In the genomic region with DNA sequence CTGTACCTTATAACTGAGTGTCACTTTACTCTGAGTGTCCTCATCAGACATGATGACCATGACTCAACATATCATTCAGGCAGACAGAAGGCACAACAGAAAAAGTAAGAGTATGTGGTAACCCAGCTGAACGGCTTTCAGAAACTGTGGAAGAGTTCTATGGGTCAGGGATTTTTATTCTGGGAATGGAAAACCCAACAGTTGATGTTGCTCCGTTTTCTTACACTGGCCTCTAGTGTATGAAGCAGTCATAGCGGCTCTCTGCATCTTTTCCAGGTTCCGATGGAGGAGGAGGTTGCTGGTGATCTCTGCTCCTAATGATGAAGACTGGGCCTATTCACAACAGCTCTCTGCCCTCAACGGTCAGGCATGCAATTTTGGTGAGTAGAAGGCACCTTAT, we compare ENCODE assay signal across 9 mouse cellular contexts. TPM values are rescaled to one million over a fixed set of nuclear protein-coding genes. Genes with fewer than 3 reads are reported as not detected.
A peak's percentile ranks its signal among the peaks of the same experiment; 100 is the strongest.
DNase-seq lines count a peak whose midpoint lies in the region; TF ChIP-seq lines count a peak whose summit lies in the region.
"Had no signal": no experiment of that assay in that cellular context is flagged by ENCODE, and none has a peak within 500 bp of the region (broad histone marks: within the 10 kb centered on the region; RNA-seq: fewer than 3 reads in every experiment).

No protein-coding gene starts in this region.

- peak; percentile 64 for TF ChIP-seq CTCF in gastrocnemius, adult 2 months (IDR thresholded peaks at IDR 0.05)

- no peak for DNase-seq in gastrocnemius, adult 2 months
- DNase-seq in gastrocnemius, postnatal 25 days, result no peak
- peak; percentile 27 to 54 for DNase-seq in left cerebral cortex, postnatal 25 days (ENCODE audit: low spot score in 2 of 2)
- no peak for DNase-seq in left cerebral cortex, adult 8-10 months (ENCODE audit: low spot score in 2 of 2)
- peak; percentile 19 for DNase-seq in MN1 (ENCODE audit: low spot score)
- DNase-seq in cerebellum, postnatal 14 days, result peak; percentile 43
- DNase-seq in spleen, postnatal 36 days (ENCODE audit: low spot score in 2 of 2), result no peak
- DNase-seq: kidney, adult 18-20 months had no signal

- peak overlapping the region; percentile 58 for H3K27ac ChIP-seq in gastrocnemius, adult 2 months
- H3K27ac ChIP-seq: liver, embryonic 12.5 days had no signal

- no peak overlapping the region for H3K4me3 ChIP-seq in gastrocnemius, adult 2 months
- H3K4me3 ChIP-seq: liver, embryonic 12.5 days had no signal

- intact Hi-C loops in gastrocnemius, adult 2 months (cut with DNase I), result loop anchor here (10.0 kb wide), 1 partner anchor 358 kb away; a partner anchor contains a TSS
- intact Hi-C loops in left cerebral cortex, postnatal 25 days (cut with DNase I), result loop anchor here (10.0 kb wide), 1 partner anchor 358 kb away; a partner anchor contains a TSS

RNA-seq across cellular contexts. Expression of a gene that starts 29.4 kb away (rescaled TPM):
- 10 to 100 TPM; 18.7 to 21.8 TPM for total RNA-seq in gastrocnemius, adult 2 months (2021)
- 10 to 100 TPM; 25.1 to 75.4 TPM for total RNA-seq in gastrocnemius, postnatal 25 days (2021)
- total RNA-seq in left cerebral cortex, postnatal 25 days (2021), result 1 to 10 TPM; 6.4 to 6.6 TPM
- 1 to 10 TPM; 5.0 to 7.5 (median 6.3) TPM for total RNA-seq in left cerebral cortex, adult 8-10 months (2022)

RNA-seq across cellular contexts. Expression of a gene that starts 35.9 kb away (rescaled TPM):
- 1 to 10 TPM; 3.6 to 3.8 TPM for total RNA-seq in gastrocnemius, adult 2 months (2021)
- total RNA-seq in gastrocnemius, postnatal 25 days (2021), result 1 to 10 TPM; 4.8 to 5.9 TPM
- 10 to 100 TPM; 45.0 to 50.4 TPM for total RNA-seq in left cerebral cortex, postnatal 25 days (2021)
- total RNA-seq in left cerebral cortex, adult 8-10 months (2022), result 10 to 100 TPM; 47.0 to 60.6 (median 52.4) TPM

RNA-seq across cellular contexts. Expression of a gene that starts 36.0 kb away (rescaled TPM):
- total RNA-seq in gastrocnemius, adult 2 months (2021), result 10 to 100 TPM; 21.4 to 22.4 TPM
- total RNA-seq in gastrocnemius, postnatal 25 days (2021), result 10 to 100 TPM; 18.4 to 19.2 TPM
- total RNA-seq in left cerebral cortex, postnatal 25 days (2021), result 10 to 100 TPM; 42.8 to 46.1 TPM
- total RNA-seq in left cerebral cortex, adult 8-10 months (2022), result 10 to 100 TPM; 42.9 to 46.0 (median 45.4) TPM

Comparison
In these comparisons a context has a peak if more than half of its experiments do, and no peak if none do; other contexts are left out.
1. DNase-seq: peak in left cerebral cortex, postnatal 25 days (2 of 2), MN1 (single experiment) and cerebellum, postnatal 14 days (2 of 2); none in gastrocnemius, adult 2 months (single experiment), gastrocnemius, postnatal 25 days (single experiment), left cerebral cortex, adult 8-10 months (0 of 2) and spleen, postnatal 36 days (0 of 2).
2. RNA of a gene that starts 35.9 kb away (total RNA-seq): 47.0 to 60.6 TPM in left cerebral cortex, adult 8-10 months and 45.0 to 50.4 TPM in left cerebral cortex, postnatal 25 days; 4.8 to 5.9 TPM in gastrocnemius, postnatal 25 days and 3.6 to 3.8 TPM in gastrocnemius, adult 2 months; every median in the first group is over 4 times any median in the second.